Mouse (Mus musculus): Measurements from ENCODE around the gene Lrmda. TPM values are rescaled to one million over a fixed set of nuclear protein-coding genes. Genes with fewer than 3 reads are reported as not detected.

Lrmda gene
- polyA plus RNA-seq, 1 experiment from 2014 or later, result 1.8 TPM

DNA sequence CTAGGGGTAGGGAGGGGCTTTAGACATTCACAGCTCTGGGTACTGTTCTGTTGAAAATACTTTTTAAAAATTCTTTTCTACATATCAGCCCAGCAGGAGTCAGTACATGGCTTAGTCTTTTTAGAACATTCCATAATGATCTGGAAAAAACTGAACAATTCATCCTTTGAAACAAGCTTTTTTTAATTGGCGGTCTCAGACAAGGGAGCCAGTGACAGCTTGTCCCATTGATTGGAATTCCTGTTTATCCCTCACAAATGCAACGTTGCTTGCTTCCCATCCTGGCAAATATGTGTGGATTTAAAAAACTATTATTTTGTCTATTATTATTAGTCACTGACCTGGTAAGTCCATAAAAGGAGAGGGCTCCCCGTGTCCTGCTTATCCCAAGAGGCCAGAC lies 64.4 kb downstream of the Lrmda start:
- ATAC-seq, result no peak
- WGBS, result 79% methylated on average over 3 of the region's 3 CpGs
- H3K4me2 ChIP-seq (replicated peaks; ENCODE audit: low read depth), result no peak overlapping the region
- no peak overlapping the region for H3K4me3 ChIP-seq (ENCODE audit: low read depth, low read length)
- H3K27me3 ChIP-seq (replicated peaks; ENCODE audit: control insufficient read depth, insufficient read depth, low read length), result no peaks in the 10 kb centered on the region
- H3K9ac ChIP-seq (ENCODE audit: low read depth, low read length), result no peak overlapping the region
- no peak for TF ChIP-seq CTCF (IDR thresholded peaks at IDR 0.05; ENCODE audit: low read depth)
- no peak overlapping the region for H3K27ac ChIP-seq (ENCODE audit: low read depth, low read length)
- no peaks in the 10 kb centered on the region for H3K9me3 ChIP-seq (ENCODE audit: control insufficient read depth)
- no peaks in the 10 kb centered on the region for H3K36me3 ChIP-seq (ENCODE audit: control insufficient read depth, insufficient read depth)
- H3K4me1 ChIP-seq (replicated peaks; ENCODE audit: control insufficient read depth, insufficient read depth, low read length), result no peaks in the 10 kb centered on the region

DNA sequence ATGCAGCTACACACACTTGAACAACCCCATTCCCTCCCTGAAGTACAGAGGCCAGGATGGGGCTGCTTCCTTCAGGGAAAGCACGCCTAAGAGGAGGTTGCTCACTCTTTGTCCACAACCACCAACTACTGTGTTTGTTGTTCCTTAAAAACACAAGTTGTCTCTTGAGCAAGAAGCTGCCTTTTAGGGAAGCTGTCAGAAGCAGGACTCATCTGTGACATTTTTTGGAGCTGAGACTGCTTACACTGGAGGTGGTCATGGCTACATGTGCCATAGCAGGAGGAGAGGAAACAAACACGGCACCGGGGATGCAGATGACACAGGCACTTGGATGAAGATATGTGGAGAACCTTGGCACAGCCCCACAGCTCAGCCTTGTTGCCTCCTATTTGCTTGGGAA lies 65.9 kb downstream of the Lrmda start:
- no peaks in the 10 kb centered on the region for H3K27me3 ChIP-seq (replicated peaks; ENCODE audit: control insufficient read depth, insufficient read depth, low read length)
- WGBS, result 85% methylated on average over 3 of the region's 3 CpGs
- no peak for TF ChIP-seq CTCF (IDR thresholded peaks at IDR 0.05; ENCODE audit: low read depth)
- no peak overlapping the region for H3K4me3 ChIP-seq (ENCODE audit: low read depth, low read length)
- H3K36me3 ChIP-seq (ENCODE audit: control insufficient read depth, insufficient read depth), result no peaks in the 10 kb centered on the region
- no peaks in the 10 kb centered on the region for H3K9me3 ChIP-seq (ENCODE audit: control insufficient read depth)
- no peak overlapping the region for H3K27ac ChIP-seq (ENCODE audit: low read depth, low read length)
- ATAC-seq, result no peak
- 0 out of 2 replicates have a peak, but pooled peaks cover 3% of the 10 kb centered on the region for H3K4me1 ChIP-seq (replicated peaks; ENCODE audit: control insufficient read depth, insufficient read depth, low read length)
- no peak overlapping the region for H3K9ac ChIP-seq (ENCODE audit: low read depth, low read length)
- no peak overlapping the region for H3K4me2 ChIP-seq (replicated peaks; ENCODE audit: low read depth)

DNA sequence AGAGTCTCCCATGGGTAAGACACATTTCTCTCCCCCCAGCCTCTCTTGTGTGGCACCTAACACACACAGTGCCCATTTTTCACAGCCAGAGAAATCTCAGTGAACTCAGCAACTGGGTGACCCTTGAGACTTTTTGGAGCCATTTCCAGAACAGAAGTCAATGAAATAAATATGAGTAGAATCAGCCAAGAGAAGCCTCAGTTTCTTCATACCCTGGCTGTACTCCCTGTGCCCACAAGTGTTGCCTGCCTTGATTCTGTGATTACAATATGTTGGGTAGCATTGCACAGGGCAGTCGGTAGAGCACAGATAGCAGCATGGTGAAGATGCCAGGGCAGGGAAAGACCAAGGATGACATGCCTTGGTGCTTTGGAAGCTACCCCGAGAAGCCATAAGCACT lies 69.1 kb downstream of the Lrmda start:
- no peak overlapping the region for H3K9ac ChIP-seq (ENCODE audit: low read depth, low read length)
- H3K4me3 ChIP-seq (ENCODE audit: low read depth, low read length), result no peak overlapping the region
- TF ChIP-seq CTCF (IDR thresholded peaks at IDR 0.05; ENCODE audit: low read depth), result no peak
- WGBS, result 89% methylated on average over 2 of the region's 2 CpGs
- no peaks in the 10 kb centered on the region for H3K27me3 ChIP-seq (replicated peaks; ENCODE audit: control insufficient read depth, insufficient read depth, low read length)
- no peaks in the 10 kb centered on the region for H3K36me3 ChIP-seq (ENCODE audit: control insufficient read depth, insufficient read depth)
- 0 out of 2 replicates have a peak, but pooled peaks cover 3% of the 10 kb centered on the region for H3K4me1 ChIP-seq (replicated peaks; ENCODE audit: control insufficient read depth, insufficient read depth, low read length)
- no peak overlapping the region for H3K27ac ChIP-seq (ENCODE audit: low read depth, low read length)
- no peak overlapping the region for H3K4me2 ChIP-seq (replicated peaks; ENCODE audit: low read depth)
- no peak for ATAC-seq
- H3K9me3 ChIP-seq (ENCODE audit: control insufficient read depth), result no peaks in the 10 kb centered on the region

DNA sequence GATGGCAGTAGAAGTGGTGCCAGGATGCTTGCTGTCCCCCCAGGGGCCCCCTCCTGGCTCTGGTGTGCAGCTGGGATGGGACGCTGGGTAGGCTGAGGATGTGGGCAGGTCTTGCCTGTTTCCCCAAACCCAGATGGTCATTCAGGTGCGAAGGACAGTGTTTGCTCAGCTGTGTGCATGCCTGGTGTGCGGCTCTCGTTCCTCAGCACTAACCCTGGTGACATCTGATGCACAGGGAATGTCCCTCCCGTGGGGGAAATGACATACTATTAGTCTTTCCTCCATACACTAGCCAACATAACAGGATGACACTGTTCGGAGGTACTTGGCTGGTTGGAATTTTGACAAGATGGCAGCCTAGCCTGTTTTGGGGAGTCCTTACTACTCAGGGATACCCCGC lies 69.8 kb downstream of the Lrmda start:
- 0 out of 2 replicates have a peak, but pooled peaks cover 3% of the 10 kb centered on the region for H3K4me1 ChIP-seq (replicated peaks; ENCODE audit: control insufficient read depth, insufficient read depth, low read length)
- H3K27ac ChIP-seq (ENCODE audit: low read depth, low read length), result no peak overlapping the region
- TF ChIP-seq CTCF (IDR thresholded peaks at IDR 0.05; ENCODE audit: low read depth), result no peak
- no peak overlapping the region for H3K4me2 ChIP-seq (replicated peaks; ENCODE audit: low read depth)
- no peak overlapping the region for H3K9ac ChIP-seq (ENCODE audit: low read depth, low read length)
- WGBS, result 70% methylated on average over 7 of the region's 7 CpGs
- ATAC-seq, result no peak
- H3K36me3 ChIP-seq (ENCODE audit: control insufficient read depth, insufficient read depth), result no peaks in the 10 kb centered on the region
- no peaks in the 10 kb centered on the region for H3K9me3 ChIP-seq (ENCODE audit: control insufficient read depth)
- no peak overlapping the region for H3K4me3 ChIP-seq (ENCODE audit: low read depth, low read length)
- H3K27me3 ChIP-seq (replicated peaks; ENCODE audit: control insufficient read depth, insufficient read depth, low read length), result no peaks in the 10 kb centered on the region

DNA sequence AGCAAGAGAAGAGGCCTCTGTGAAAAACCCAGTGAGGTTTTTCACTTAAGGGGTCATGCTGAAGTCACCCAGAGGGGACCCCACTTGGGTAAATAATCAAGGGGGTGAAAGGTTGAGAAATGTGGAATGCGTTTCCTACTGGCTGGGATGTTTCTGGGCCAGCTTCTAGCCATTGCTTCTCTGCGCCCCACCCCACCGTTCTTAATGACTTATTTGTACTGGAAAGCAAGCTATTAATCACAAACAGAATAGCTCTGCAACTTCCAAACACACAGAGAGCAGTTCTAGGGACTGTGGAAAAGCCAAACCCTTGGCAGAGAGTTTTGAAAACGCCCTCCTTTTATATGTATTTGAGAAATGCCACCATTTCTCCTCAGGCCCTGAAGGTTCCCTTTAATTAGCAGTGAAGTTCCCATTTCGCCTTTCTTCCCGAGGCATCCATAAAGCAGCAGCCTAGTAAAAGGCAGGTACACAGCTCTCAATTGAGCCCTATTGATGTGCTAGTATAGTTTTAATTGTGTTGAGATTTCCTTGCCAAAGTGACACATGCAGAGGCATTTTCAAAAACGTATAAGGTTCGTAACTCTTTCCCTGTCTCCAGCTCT lies 70.5 kb downstream of the Lrmda start:
- no peak overlapping the region for H3K27ac ChIP-seq (ENCODE audit: low read depth, low read length)
- no peaks in the 10 kb centered on the region for H3K27me3 ChIP-seq (replicated peaks; ENCODE audit: control insufficient read depth, insufficient read depth, low read length)
- no peaks in the 10 kb centered on the region for H3K9me3 ChIP-seq (ENCODE audit: control insufficient read depth)
- no peaks in the 10 kb centered on the region for H3K36me3 ChIP-seq (ENCODE audit: control insufficient read depth, insufficient read depth)
- WGBS, result 51% methylated on average over 8 of the region's 8 CpGs
- no peak for TF ChIP-seq CTCF (IDR thresholded peaks at IDR 0.05; ENCODE audit: low read depth)
- no peak overlapping the region for H3K9ac ChIP-seq (ENCODE audit: low read depth, low read length)
- ATAC-seq, result no peak
- no peak overlapping the region for H3K4me3 ChIP-seq (ENCODE audit: low read depth, low read length)
- 0 out of 2 replicates have a peak, but pooled peaks cover 3% of the 10 kb centered on the region for H3K4me1 ChIP-seq (replicated peaks; ENCODE audit: control insufficient read depth, insufficient read depth, low read length)
- H3K4me2 ChIP-seq (replicated peaks; ENCODE audit: low read depth), result no peak overlapping the region

DNA sequence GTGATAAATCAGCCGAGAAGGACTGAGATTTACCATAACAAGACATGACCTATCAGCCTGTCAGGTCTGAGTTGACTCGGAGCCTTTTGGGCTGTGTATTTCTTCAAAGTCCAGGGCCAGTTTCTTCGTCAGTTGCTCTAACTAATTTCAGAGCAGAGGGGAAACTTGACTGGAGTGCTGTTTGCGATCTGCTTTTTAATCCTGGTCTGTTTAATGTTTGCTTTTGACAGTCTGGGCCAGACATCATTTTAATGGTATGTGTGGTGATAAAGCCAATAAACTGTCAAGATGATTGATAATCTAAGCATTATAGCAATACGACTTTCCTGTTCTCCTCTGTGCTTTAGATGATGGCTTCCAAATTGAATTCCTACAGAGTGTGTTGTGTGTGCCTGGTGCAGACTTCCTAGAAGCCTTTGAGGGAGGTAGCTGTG lies 71.3 kb downstream of the Lrmda start:
- H3K9ac ChIP-seq (ENCODE audit: low read depth, low read length), result no peak overlapping the region
- H3K4me3 ChIP-seq (ENCODE audit: low read depth, low read length), result no peak overlapping the region
- H3K27ac ChIP-seq (ENCODE audit: low read depth, low read length), result no peak overlapping the region
- 9% methylated on average over 5 of the region's 5 CpGs for WGBS
- 0 out of 2 replicates have a peak overlapping the region, but pooled peaks have one; percentile 4 for H3K4me2 ChIP-seq (replicated peaks; ENCODE audit: low read depth)
- no peaks in the 10 kb centered on the region for H3K36me3 ChIP-seq (ENCODE audit: control insufficient read depth, insufficient read depth)
- H3K9me3 ChIP-seq (ENCODE audit: control insufficient read depth), result no peaks in the 10 kb centered on the region
- H3K4me1 ChIP-seq (replicated peaks; ENCODE audit: control insufficient read depth, insufficient read depth, low read length), result 0 out of 2 replicates have a peak, but pooled peaks cover 3% of the 10 kb centered on the region
- ATAC-seq, result 0 out of 2 replicates have a peak, but pooled peaks have one; percentile 19
- H3K27me3 ChIP-seq (replicated peaks; ENCODE audit: control insufficient read depth, insufficient read depth, low read length), result no peaks in the 10 kb centered on the region
- no peak for TF ChIP-seq CTCF (IDR thresholded peaks at IDR 0.05; ENCODE audit: low read depth)

All from intestine, postnatal 0 days (tissue).